Mouse (Mus musculus): ENCODE data around the gene Clcf1. TPM values are rescaled to one million over a fixed set of nuclear protein-coding genes. Genes with fewer than 3 reads are reported as not detected.
A peak's percentile ranks its signal among the peaks of the same experiment; 100 is the strongest.
"Not testable (repeated sequence)": the region's sequence is repeated elsewhere in the genome, so short reads cannot be mapped to it uniquely, and the experiment has no call there.

Clcf1 gene
- polyA plus RNA-seq, 1 experiment = 34.0 TPM

DNA sequence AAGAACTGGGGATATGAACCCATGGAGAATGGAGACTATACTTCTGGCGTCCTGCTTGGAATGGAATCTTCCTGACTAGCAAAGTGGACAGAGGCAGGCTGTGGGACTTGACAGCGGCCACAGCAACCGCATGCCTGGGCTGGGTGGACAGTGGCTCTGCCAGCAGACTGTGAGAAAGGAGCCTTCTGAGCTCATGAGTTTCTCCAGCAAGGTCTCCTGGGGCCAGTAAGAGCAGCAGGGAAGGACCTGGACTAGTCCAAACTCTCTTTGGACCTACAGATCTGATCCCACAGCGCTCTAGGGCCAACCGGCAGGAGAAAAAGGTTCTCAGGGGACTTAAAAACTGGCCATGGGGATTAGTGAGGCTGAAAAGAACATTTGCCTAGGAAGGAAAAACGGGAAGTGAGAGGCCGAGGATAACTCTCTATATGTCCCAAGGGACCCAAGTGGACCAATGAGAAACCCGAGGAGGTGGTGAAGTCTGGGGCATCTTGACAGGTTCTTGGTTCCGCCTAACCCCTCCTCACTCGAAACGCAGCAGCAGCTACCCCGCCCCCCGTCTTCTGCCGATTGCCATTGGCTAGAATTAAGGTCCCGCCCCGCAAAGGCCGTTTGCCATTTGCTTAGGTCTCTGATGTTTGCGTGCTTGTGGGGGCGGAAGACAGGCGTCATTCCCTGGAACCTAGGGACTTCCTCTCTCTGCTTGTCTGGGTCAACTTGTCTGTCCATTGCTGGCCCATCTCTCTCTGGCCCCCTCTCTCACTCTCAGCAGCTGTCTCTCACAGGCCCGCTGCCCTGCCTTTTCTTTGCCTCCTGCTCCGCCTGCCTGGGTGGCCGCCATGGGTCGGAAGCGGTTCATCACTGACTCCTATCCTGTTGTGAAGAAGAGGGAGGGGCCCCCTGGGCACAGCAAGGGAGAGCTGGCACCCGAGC, 17.5 kb downstream of the Clcf1 start, which contains the start of gene Pold4:
TSS of gene Pold4 (plus strand) at position 647 of the 933 bp plus-strand sequence.
- 7% methylated on average over 26 of the region's 26 CpGs for WGBS
- DNase-seq = peak; percentile 96
- Histone ChIP-seq H3K4me3 (replicated peaks; ENCODE audit: extremely low read depth, low read depth, low read length) (peak within 1 kb of the TSS; percentile 79), H3K4me1 (ENCODE audit: control insufficient read depth, insufficient read depth, low read length) (peaks cover 12% of the 10 kb centered on the region)
- peak; percentile 93; the same call in 1 of the 2 replicates for TF ChIP-seq POLR2A (IDR thresholded peaks at IDR 0.05; ENCODE audit: borderline replicate concordance, extremely low read depth, low read depth, low read length)
- TF ChIP-seq CTCF (IDR thresholded peaks at IDR 0.05; ENCODE audit: insufficient read depth, low read length) = no peak

DNA sequence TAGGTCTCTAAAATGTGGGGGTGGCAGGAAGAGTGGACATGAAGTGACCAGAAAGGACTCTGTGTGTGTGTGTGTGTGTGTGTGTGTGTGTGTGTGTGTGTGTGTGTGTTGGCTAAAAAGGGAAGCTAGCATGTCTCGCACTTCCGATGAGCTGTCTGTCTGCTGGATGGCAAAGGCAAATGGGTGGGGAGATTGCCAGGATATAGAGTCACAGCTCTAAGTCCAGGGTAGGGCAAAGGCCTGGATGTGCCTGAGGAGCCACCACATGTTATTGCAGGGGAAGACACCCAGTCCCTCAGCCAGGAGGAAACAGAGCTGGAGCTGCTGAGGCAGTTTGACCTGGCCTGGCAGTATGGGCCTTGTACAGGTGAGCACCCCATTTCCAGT, 18.1 kb downstream of the Clcf1 start:
- TF ChIP-seq CTCF (IDR thresholded peaks at IDR 0.05; ENCODE audit: insufficient read depth, low read length) (no peak), POLR2A (IDR thresholded peaks at IDR 0.05; ENCODE audit: borderline replicate concordance, extremely low read depth, low read depth, low read length) (peak; percentile 48; the same call in 1 of the 2 replicates)
- DNase-seq = no peak
- WGBS = 9% methylated on average over 2 of the region's 2 CpGs
- H3K4me3 ChIP-seq (replicated peaks; ENCODE audit: extremely low read depth, low read depth, low read length) = peak overlapping the region; percentile 79
- H3K4me1 ChIP-seq (ENCODE audit: control insufficient read depth, insufficient read depth, low read length) = peaks cover 12% of the 10 kb centered on the region

DNA sequence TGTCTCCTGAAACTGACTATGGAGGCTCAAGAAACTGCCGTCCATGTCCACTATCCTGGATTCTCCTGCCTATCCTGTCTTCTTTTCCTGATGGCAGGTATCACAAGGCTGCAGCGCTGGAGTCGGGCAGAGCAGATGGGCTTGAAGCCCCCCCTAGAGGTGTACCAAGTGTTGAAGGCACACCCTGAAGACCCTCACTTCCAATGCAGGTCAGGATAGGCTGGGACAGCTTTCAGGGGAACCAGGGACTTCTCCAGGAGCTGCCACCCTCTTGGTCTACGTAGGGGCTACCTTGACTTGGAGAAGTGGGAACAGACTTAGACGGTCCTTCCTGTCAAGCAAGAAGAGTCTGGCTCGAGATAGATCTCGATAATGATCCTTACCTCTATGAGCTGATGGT, 18.6 kb downstream of the Clcf1 start:
- peaks cover 9% of the 10 kb centered on the region for H3K4me1 ChIP-seq (ENCODE audit: control insufficient read depth, insufficient read depth, low read length)
- no peak overlapping the region for H3K4me3 ChIP-seq (replicated peaks; ENCODE audit: extremely low read depth, low read depth, low read length)
- DNase-seq = no peak
- WGBS = 79% methylated on average over 7 of the region's 7 CpGs
- TF ChIP-seq CTCF (IDR thresholded peaks at IDR 0.05; ENCODE audit: insufficient read depth, low read length) (no peak), POLR2A (IDR thresholded peaks at IDR 0.05; ENCODE audit: borderline replicate concordance, extremely low read depth, low read depth, low read length) (no peak)

DNA sequence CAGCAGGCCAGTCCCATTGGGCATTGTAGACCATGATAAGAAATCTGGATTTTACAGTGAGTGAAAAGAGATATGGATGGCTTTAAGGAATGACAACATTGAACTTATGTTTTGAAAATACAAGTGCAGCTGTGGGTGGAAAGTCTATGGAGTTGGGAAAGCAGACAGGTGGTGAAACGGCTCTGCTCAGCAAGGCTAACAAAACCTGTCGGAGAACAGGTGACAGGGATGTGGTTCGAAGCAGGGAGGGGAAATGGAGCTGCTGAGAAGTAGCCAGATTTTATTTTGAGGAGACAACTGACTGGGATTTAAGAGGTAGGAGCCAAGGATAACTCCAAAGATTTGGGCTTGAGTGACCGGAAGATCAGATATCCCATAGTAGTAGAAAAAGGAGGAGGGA, 20.5 kb downstream of the Clcf1 start:
- DNase-seq = no peak
- 68% methylated on average over 4 of the region's 4 CpGs for WGBS
- peaks cover 9% of the 10 kb centered on the region for H3K4me1 ChIP-seq (ENCODE audit: control insufficient read depth, insufficient read depth, low read length)
- H3K4me3 ChIP-seq (replicated peaks; ENCODE audit: extremely low read depth, low read depth, low read length) = no peak overlapping the region
- TF ChIP-seq CTCF (IDR thresholded peaks at IDR 0.05; ENCODE audit: insufficient read depth, low read length) (no peak), POLR2A (IDR thresholded peaks at IDR 0.05; ENCODE audit: borderline replicate concordance, extremely low read depth, low read depth, low read length) (no peak)

- DNase-seq = no peak
- WGBS = 58% methylated on average over 8 of the region's 8 CpGs
Measured at GRCm38 (mm10) chr19:4240247-4240668, 26.2 kb downstream of the Clcf1 start.

DNA sequence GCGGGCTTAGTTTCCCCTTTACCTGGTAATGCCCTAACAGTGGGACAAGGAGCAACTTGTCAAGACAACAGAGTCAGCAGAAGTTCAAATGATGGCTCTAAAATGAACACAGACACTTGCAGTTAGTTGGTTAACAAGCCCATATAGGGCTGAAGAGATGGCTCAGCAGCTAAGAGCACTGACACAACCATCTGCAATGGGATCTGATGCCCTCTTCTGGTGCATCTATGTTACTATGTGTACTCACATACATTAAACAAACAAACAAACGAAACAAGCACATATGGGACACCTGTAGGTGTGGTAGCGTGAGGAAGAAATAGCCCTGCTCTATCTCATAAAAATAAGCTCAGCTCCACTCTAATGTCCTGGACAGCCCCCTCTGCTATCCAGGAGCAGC, 28.4 kb downstream of the Clcf1 start:
- no peak for DNase-seq
- H3K4me3 ChIP-seq (replicated peaks; ENCODE audit: extremely low read depth, low read depth, low read length) = no peak overlapping the region
- 64% methylated on average over 3 of the region's 3 CpGs for WGBS
- TF ChIP-seq POLR2A (IDR thresholded peaks at IDR 0.05; ENCODE audit: borderline replicate concordance, extremely low read depth, low read depth, low read length) (no peak), CTCF (IDR thresholded peaks at IDR 0.05; ENCODE audit: insufficient read depth, low read length) (no peak)
- H3K4me1 ChIP-seq (ENCODE audit: control insufficient read depth, insufficient read depth, low read length) = no peaks in the 10 kb centered on the region

More at GRCm38 (mm10) chr19:4240247-4240668, 26.2 kb downstream of the Clcf1 start:
- H3K4me1 ChIP-seq (ENCODE audit: control insufficient read depth, insufficient read depth, low read length) = no peaks in the 10 kb centered on the region
- no peak overlapping the region for H3K4me3 ChIP-seq (replicated peaks; ENCODE audit: extremely low read depth, low read depth, low read length)
- no peak for TF ChIP-seq POLR2A (IDR thresholded peaks at IDR 0.05; ENCODE audit: borderline replicate concordance, extremely low read depth, low read depth, low read length)
- TF ChIP-seq CTCF (IDR thresholded peaks at IDR 0.05; ENCODE audit: insufficient read depth, low read length) = no peak

DNA sequence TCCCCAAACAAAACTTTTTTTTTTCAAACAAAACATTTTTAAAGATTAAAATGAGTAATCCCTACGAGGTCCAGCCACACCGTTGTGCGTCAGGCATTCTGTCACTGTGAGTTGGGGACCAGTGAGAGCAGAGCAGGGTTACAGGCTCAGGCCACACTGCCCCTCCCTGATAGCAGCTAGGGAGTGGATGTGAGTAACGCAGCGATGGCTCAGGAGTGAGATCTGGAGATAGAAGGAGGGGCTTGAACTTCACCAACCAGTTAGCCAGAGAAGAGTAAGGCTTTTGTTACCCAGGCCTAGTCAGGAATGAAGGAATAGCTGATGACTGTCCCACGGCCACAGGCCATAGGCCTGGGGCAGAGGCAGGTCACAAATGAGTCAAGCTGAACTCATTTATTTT, 30.7 kb downstream of the Clcf1 start:
- H3K4me1 ChIP-seq (ENCODE audit: control insufficient read depth, insufficient read depth, low read length) = no peaks in the 10 kb centered on the region
- DNase-seq = no peak
- no peak overlapping the region for H3K4me3 ChIP-seq (replicated peaks; ENCODE audit: extremely low read depth, low read depth, low read length)
- WGBS = 80% methylated on average over 6 of the region's 6 CpGs
- TF ChIP-seq POLR2A (IDR thresholded peaks at IDR 0.05; ENCODE audit: borderline replicate concordance, extremely low read depth, low read depth, low read length) (no peak), CTCF (IDR thresholded peaks at IDR 0.05; ENCODE audit: insufficient read depth, low read length) (no peak)

DNA sequence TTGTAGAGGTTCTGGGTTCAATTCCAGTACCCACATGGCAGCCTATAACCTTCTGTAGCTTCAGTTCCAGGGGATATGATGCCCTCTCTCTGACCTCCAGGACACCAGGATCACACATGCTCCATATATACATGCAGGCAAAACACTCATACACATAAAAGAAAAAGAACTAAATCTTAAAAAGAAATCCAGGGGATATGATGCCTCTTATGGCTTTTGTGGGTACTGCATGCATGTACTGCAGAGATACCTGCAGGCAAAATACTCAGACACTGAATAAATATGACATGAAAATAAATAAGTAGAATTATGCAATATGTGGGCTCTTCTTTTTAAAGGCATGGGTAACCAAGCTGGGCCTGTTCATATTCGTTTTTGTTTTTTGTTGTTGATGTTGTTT, 33.0 kb downstream of the Clcf1 start:
- no peak for DNase-seq
- 51% methylated on average over 1 of the region's 1 CpGs for WGBS
- H3K4me1 ChIP-seq (ENCODE audit: control insufficient read depth, insufficient read depth, low read length) = no peaks in the 10 kb centered on the region
- TF ChIP-seq POLR2A (IDR thresholded peaks at IDR 0.05; ENCODE audit: borderline replicate concordance, extremely low read depth, low read depth, low read length) (no peak), CTCF (IDR thresholded peaks at IDR 0.05; ENCODE audit: insufficient read depth, low read length) (no peak)
- no peak overlapping the region for H3K4me3 ChIP-seq (replicated peaks; ENCODE audit: extremely low read depth, low read depth, low read length)

DNA sequence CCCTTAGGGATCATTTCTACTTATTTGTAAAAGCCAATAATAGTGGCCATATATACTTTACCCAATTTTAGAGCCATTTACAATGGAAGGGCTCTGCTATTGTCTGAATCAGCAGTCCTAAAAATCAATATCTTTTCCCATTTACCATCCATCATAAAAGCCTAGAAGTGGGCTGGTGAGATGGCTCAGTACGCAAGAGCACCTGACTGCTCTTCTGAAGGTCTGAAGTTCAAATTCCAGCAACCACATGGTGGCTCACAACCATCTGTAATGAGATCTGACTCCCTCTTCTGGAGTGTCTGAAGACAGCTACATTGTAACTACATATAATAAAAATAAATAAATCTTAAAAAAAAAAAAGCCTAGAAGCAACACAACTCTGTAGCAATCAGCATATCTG, 34.6 kb downstream of the Clcf1 start:
- not testable (repeated sequence) for H3K4me3 ChIP-seq (replicated peaks; ENCODE audit: extremely low read depth, low read depth, low read length); H3K4me1 ChIP-seq (ENCODE audit: control insufficient read depth, insufficient read depth, low read length); DNase-seq
- 65% methylated on average over 1 of the region's 1 CpGs for WGBS

DNA sequence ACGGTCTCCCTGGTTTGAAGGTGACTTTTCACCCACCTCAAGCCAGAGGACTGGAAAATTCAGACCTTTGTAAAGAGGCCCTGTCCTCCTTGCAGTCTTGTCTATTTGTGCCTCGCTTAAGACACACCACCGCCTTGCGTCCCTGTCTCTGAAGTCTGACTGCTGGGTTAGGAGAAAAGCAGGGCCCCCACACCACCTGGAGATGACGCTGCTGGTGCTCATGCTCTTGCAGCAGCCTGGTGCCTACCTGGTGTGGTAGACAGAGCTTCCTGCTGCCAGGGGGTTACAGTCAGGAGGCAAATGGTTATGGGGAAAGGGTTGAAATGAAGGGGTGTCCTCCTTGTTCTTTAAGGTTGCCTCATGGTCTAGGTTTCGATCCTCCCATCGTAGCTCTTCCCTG, 40.2 kb downstream of the Clcf1 start:
- Histone ChIP-seq H3K4me1 (ENCODE audit: control insufficient read depth, insufficient read depth, low read length) (no peaks in the 10 kb centered on the region; the same call in 1 of the 2 replicates), H3K4me3 (replicated peaks; ENCODE audit: extremely low read depth, low read depth, low read length) (no peak overlapping the region)
- TF ChIP-seq POLR2A (IDR thresholded peaks at IDR 0.05; ENCODE audit: borderline replicate concordance, extremely low read depth, low read depth, low read length) = no peak
- no peak for TF ChIP-seq CTCF (IDR thresholded peaks at IDR 0.05; ENCODE audit: insufficient read depth, low read length)
- no peak for DNase-seq
- 93% methylated on average over 7 of the region's 7 CpGs for WGBS

Measured in lung, adult 2 months (tissue).